Mouse (Mus musculus): Measurements from ENCODE around the gene Slc25a17.

GRCm38 (mm10) chr15:81348366-81348765 is 12.2 kb downstream of the Slc25a17 start:
- TF ChIP-seq CTCF (IDR thresholded peaks at IDR 0.05; ENCODE audit: extremely low read depth, insufficient read depth, insufficient read length, insufficient replicate concordance) (no peak), POLR2A (IDR thresholded peaks at IDR 0.05; ENCODE audit: low read depth, low read length) (no peak)

All from spleen, adult 2 months (tissue).